Mouse (Mus musculus) T-helper 17 cell (primary cell): ENCODE results near the gene St6galnac6.

Experiments used
- in situ Hi-C, 2 experiments: fragments of 300-600 bp; cut with MboI, MseI; formaldehyde crosslinking; loops; 1 replicate in 1 of 2; 2 replicates in 1 of 2; pipeline ENCODE4 v1.15.1; 2025; ENCODE audit warnings: high pct_unique_total_duplicates in 2 of 2

Gene St6galnac6

GRCm38 (mm10) chr2:32665345-32665744 is 65.8 kb downstream of the St6galnac6 start:
- in situ Hi-C loops, result no loop called here

GRCm38 (mm10) chr2:32665853-32666252 is 66.3 kb downstream of the St6galnac6 start:
- in situ Hi-C loops, result no loop called here

GRCm38 (mm10) chr2:32667775-32668174 is 68.3 kb downstream of the St6galnac6 start:
- in situ Hi-C loops, result no loop called here

- in situ Hi-C loops, result no loop called here
Observed at GRCm38 (mm10) chr2:32668176-32668575, 68.7 kb downstream of the St6galnac6 start.

GRCm38 (mm10) chr2:32669876-32670275 is 70.4 kb downstream of the St6galnac6 start:
- in situ Hi-C loops, result no loop called here
